Mouse (Mus musculus) MEL (cell line): ENCODE results near the gene Kpna2. TPM values are rescaled to one million over a fixed set of nuclear protein-coding genes. Genes with fewer than 3 reads are reported as not detected.

ENCODE experiments used
- DNase-seq: peaks from one replicate; pipeline ENCODE4 v3.0.0; 2011; ENCODE audit warnings: low read depth, low spot score
- H3K27ac ChIP-seq: 2 replicates; pipeline ENCODE4 v1.5.1; 2012; ENCODE audit warnings: low read depth, mild to moderate bottlenecking, control low read depth, low read length, moderate library complexity; ENCODE audit not compliant: control insufficient read depth
- H3K27me3 ChIP-seq, 2 experiments: fragments of 150-350 bp in 1 of 2; sonication (generic) in 1 of 2; 2 replicates each; pipeline ENCODE4 v1.6.1; 2012; ENCODE audit warnings: low read length in 2 of 2, mild to moderate bottlenecking in 2 of 2, improper control_type of control experiment in 1 of 2, moderate library complexity in 1 of 2; ENCODE audit not compliant: insufficient read depth in 2 of 2, control insufficient read depth in 1 of 2
- H3K36me3 ChIP-seq, 2 experiments: 2 replicates each; pipeline ENCODE4 v1.6.1; 2012 to 2014; ENCODE audit warnings: low read length in 2 of 2, improper control_type of control experiment in 1 of 2, inconsistent platforms in 1 of 2, mild to moderate bottlenecking in 1 of 2; ENCODE audit not compliant: insufficient read depth in 2 of 2, control insufficient read depth in 1 of 2
- H3K4me1 ChIP-seq, 2 experiments: fragments of 150-350 bp in 1 of 2; sonication (generic) in 1 of 2; 2 replicates each; pipeline ENCODE4 v1.6.1; 2012; ENCODE audit warnings: low read length in 2 of 2, improper control_type of control experiment in 1 of 2, mild to moderate bottlenecking in 1 of 2; ENCODE audit not compliant: insufficient read depth in 2 of 2, control insufficient read depth in 1 of 2
- H3K4me3 ChIP-seq, 2 experiments: fragments of 150-350 bp in 1 of 2; sonication (generic) in 1 of 2; 2 replicates each; pipeline ENCODE4 v1.5.1; 2012; ENCODE audit warnings: low read depth in 2 of 2, low read length in 2 of 2, mild to moderate bottlenecking in 2 of 2, moderate library complexity in 2 of 2, control low read depth in 1 of 2, improper control_type of control experiment in 1 of 2; ENCODE audit not compliant: control insufficient read depth in 1 of 2, insufficient read depth in 1 of 2
- H3K79me2 ChIP-seq: 2 replicates; pipeline ENCODE4 v1.6.1; 2012; ENCODE audit warnings: mild to moderate bottlenecking, low read length, moderate library complexity; ENCODE audit not compliant: control insufficient read depth, poor library complexity, insufficient read depth
- H3K9ac ChIP-seq: 2 replicates; pipeline ENCODE4 v1.6.1; 2012; ENCODE audit warnings: low read depth, mild to moderate bottlenecking, control low read depth, low read length, moderate library complexity; ENCODE audit not compliant: control insufficient read depth, poor library complexity, severe bottlenecking
- H3K9me3 ChIP-seq: fragments of 150-350 bp; sonication (generic); replicated peaks from 2 replicates; pipeline ENCODE4 v1.6.1; 2012; ENCODE audit warnings: mild to moderate bottlenecking, low read length, improper control_type of control experiment, moderate library complexity; ENCODE audit not compliant: insufficient read depth
- CHD2 ChIP-seq: IDR thresholded peaks from 2 replicates; pipeline ENCODE4 v1.6.1; 2011; ENCODE audit warnings: low read length, improper control_type of control experiment
- CTCF ChIP-seq, 3 experiments: IDR thresholded peaks in 2 of 3; conservative IDR thresholded peaks in 1 of 3; 2 replicates each; pipeline ENCODE4 v1.5.1; 2011 to 2012; ENCODE audit warnings: low read length in 3 of 3, low read depth in 2 of 3, mild to moderate bottlenecking in 2 of 3, improper control_type of control experiment in 1 of 3, inconsistent platforms in 1 of 3, mixed read lengths in 1 of 3, moderate library complexity in 1 of 3; ENCODE audit not compliant: control insufficient read depth in 1 of 3, insufficient read depth in 1 of 3, poor library complexity in 1 of 3, severe bottlenecking in 1 of 3
- E2F4 ChIP-seq: IDR thresholded peaks from 2 replicates; pipeline ENCODE4 v1.6.1; 2011; ENCODE audit warnings: low read depth, low read length, improper control_type of control experiment, borderline replicate concordance
- ELF1 ChIP-seq: IDR thresholded peaks from 2 replicates; pipeline ENCODE4 v1.6.1; 2014; ENCODE audit warnings: low read depth, mild to moderate bottlenecking, inconsistent platforms, low read length, improper control_type of control experiment, moderate library complexity
- EP300 ChIP-seq, 2 experiments: IDR thresholded peaks; 2 replicates each; pipeline ENCODE4 v1.6.1; 2011; ENCODE audit warnings: improper control_type of control experiment in 2 of 2, low read length in 2 of 2, low read depth in 1 of 2, mild to moderate bottlenecking in 1 of 2
- ETS1 ChIP-seq: IDR thresholded peaks from 2 replicates; pipeline ENCODE4 v1.6.1; 2012; ENCODE audit warnings: low read depth, mild to moderate bottlenecking, inconsistent platforms, low read length, improper control_type of control experiment, moderate library complexity
- GABPA ChIP-seq: IDR thresholded peaks from 2 replicates; pipeline ENCODE4 v1.6.1; 2012; ENCODE audit warnings: low read depth, mild to moderate bottlenecking, inconsistent platforms, low read length, improper control_type of control experiment, moderate library complexity
- JUND ChIP-seq: IDR thresholded peaks from 2 replicates; pipeline ENCODE4 v1.6.1; 2011; ENCODE audit warnings: low read depth, mild to moderate bottlenecking, improper control_type of control experiment, low read length
- MAFK ChIP-seq: IDR thresholded peaks from 2 replicates; pipeline ENCODE4 v1.6.1; 2011; ENCODE audit warnings: low read depth, mild to moderate bottlenecking, low read length, improper control_type of control experiment, borderline replicate concordance
- MAX ChIP-seq: IDR thresholded peaks from 2 replicates; pipeline ENCODE4 v1.6.1; 2011; ENCODE audit warnings: low read length, improper control_type of control experiment
- MEF2A ChIP-seq: IDR thresholded peaks from 2 replicates; pipeline ENCODE4 v1.6.1; 2014; ENCODE audit warnings: low read depth, mild to moderate bottlenecking, inconsistent platforms, low read length, improper control_type of control experiment; ENCODE audit not compliant: poor library complexity, insufficient replicate concordance, severe bottlenecking; ENCODE audit errors: extremely low read depth
- MXI1 ChIP-seq: IDR thresholded peaks from 2 replicates; pipeline ENCODE4 v1.6.1; 2011; ENCODE audit warnings: mild to moderate bottlenecking, low read depth, low read length, improper control_type of control experiment
- MYC ChIP-seq: IDR thresholded peaks from 2 replicates; pipeline ENCODE4 v1.6.1; 2011; ENCODE audit warnings: low read depth, mild to moderate bottlenecking, low read length, improper control_type of control experiment, moderate library complexity
- NELFE ChIP-seq: IDR thresholded peaks from 2 replicates; pipeline ENCODE4 v1.6.1; 2011; ENCODE audit warnings: low read depth, low read length, improper control_type of control experiment
- NRF1 ChIP-seq: IDR thresholded peaks from 2 replicates; pipeline ENCODE4 v1.6.1; 2014; ENCODE audit warnings: low read depth, mild to moderate bottlenecking, inconsistent platforms, low read length, improper control_type of control experiment, moderate library complexity; ENCODE audit not compliant: poor library complexity, insufficient read depth, severe bottlenecking
- POLR2AphosphoS2 ChIP-seq: IDR thresholded peaks from 2 replicates; pipeline ENCODE4 v1.6.1; 2011; ENCODE audit warnings: low read length, improper control_type of control experiment
- RCOR1 ChIP-seq: IDR thresholded peaks from 2 replicates; pipeline ENCODE4 v1.6.1; 2012; ENCODE audit warnings: low read depth, mild to moderate bottlenecking, inconsistent platforms, low read length, improper control_type of control experiment
- SIN3A ChIP-seq: IDR thresholded peaks from 2 replicates; pipeline ENCODE4 v1.6.1; 2012; ENCODE audit warnings: low read length, improper control_type of control experiment, inconsistent platforms
- UBTF ChIP-seq: IDR thresholded peaks from 2 replicates; pipeline ENCODE4 v1.6.1; 2012; ENCODE audit warnings: low read depth, mild to moderate bottlenecking, inconsistent platforms, low read length, improper control_type of control experiment, moderate library complexity, borderline replicate concordance; ENCODE audit not compliant: insufficient read depth
- USF1 ChIP-seq: IDR thresholded peaks from 2 replicates; pipeline ENCODE4 v1.6.1; 2014; ENCODE audit warnings: low read depth, mild to moderate bottlenecking, inconsistent platforms, low read length, improper control_type of control experiment, moderate library complexity
- ZC3H11A ChIP-seq: IDR thresholded peaks from 2 replicates; pipeline ENCODE4 v1.6.1; 2012; ENCODE audit warnings: low read depth, mild to moderate bottlenecking, inconsistent platforms, low read length, improper control_type of control experiment
- ZMIZ1 ChIP-seq: IDR thresholded peaks from 2 replicates; pipeline ENCODE4 v1.6.1; 2012; ENCODE audit warnings: low read depth, mild to moderate bottlenecking, inconsistent platforms, low read length, improper control_type of control experiment, moderate library complexity
- polyA plus RNA-seq, 2 experiments: library from polyadenylated mRNA; stranded (reverse) in 1 of 2; unstranded in 1 of 2; fragments of >175 nt in 1 of 2; fragments of >200 nt in 1 of 2; gene quantifications; 2 replicates each; pipeline versions ENCODE4 v1.2.1 to v1.2.4; 2012; ENCODE audit warnings: low replicate concordance in 2 of 2, low read depth in 1 of 2; ENCODE audit not compliant: insufficient read length in 2 of 2, insufficient read depth in 1 of 2, missing spikeins in 1 of 2
- total RNA-seq: library from RNA; depleted of rRNA; stranded (reverse); fragments of 300-350 nt; gene quantifications from 2 replicates; pipeline ENCODE4 v1.2.3, GENCODE M21; 2012

The Kpna2 gene
- total and polyA plus RNA-seq, 3 experiments: 13.2 to 216 TPM; not detected in 1

DNA sequence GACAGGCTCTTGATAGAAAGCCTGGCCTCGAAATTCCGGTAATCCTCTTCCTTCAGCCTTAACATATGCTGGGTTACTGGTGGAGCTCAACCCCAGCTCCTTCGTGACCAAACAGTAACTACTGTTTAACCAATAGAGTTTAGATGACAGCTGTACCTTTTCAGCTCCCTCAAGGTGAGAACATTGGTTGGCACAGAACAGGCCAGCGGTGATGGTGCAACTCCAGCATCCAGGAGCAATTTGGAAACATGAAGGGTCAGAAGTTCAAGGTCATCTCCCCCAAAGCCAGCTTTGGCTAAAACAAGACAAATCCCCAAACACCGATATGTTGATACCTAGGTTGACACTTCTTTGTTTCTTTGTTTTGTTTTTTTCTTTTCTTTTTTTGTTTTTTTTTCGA, 29.4 kb upstream of the Kpna2 start:
- H3K9ac ChIP-seq: peak overlapping the region; percentile 92

GRCm38 (mm10) chr11:107028275-107028618, 28.9 kb upstream of the Kpna2 start:
- H3K36me3 ChIP-seq: peaks cover 0 to 12% of the 10 kb centered on the region in 2 experiments; a peak in 2 of 4 replicates
- DNase-seq: no peak
- H3K79me2 ChIP-seq: peaks cover 2% of the 10 kb centered on the region; the same call in 1 of the 2 replicates
- TF ChIP-seq E2F4 (no peak), MYC (0 out of 2 replicates have a peak, but pooled peaks have one; percentile 50)
- TF ChIP-seq, all 39 proteins: peak for 1
- peaks cover 7 to 14% of the 10 kb centered on the region in 2 experiments for H3K4me1 ChIP-seq
- peak overlapping the region; percentile 50 for H3K27ac ChIP-seq
- H3K9me3 ChIP-seq: no peaks in the 10 kb centered on the region
- no peaks in the 10 kb centered on the region for H3K27me3 ChIP-seq
- peak overlapping the region; percentile 92 for H3K9ac ChIP-seq
- H3K4me3 ChIP-seq: peak overlapping the region; percentile 69 to 84

More for the DNA sequence above, 29.4 kb upstream of the Kpna2 start:
- Histone ChIP-seq H3K79me2 (peaks cover 2% of the 10 kb centered on the region; the same call in 1 of the 2 replicates), H3K27ac (no peak overlapping the region), H3K4me1 (peaks cover 7 to 14% of the 10 kb centered on the region in 2 experiments), H3K36me3 (peaks cover 0 to 12% of the 10 kb centered on the region in 2 experiments; a peak in 2 of 4 replicates), H3K27me3 (no peaks in the 10 kb centered on the region), H3K9me3 (no peaks in the 10 kb centered on the region), H3K4me3 (peak overlapping the region; percentile 69 to 84; a peak in 3 of 4 replicates)
- no peak for DNase-seq
- TF ChIP-seq MEF2A (no peak), ZC3H11A (no peak), E2F4 (no peak), NRF1 (no peak)

- H3K9me3 ChIP-seq: no peaks in the 10 kb centered on the region
- H3K4me1 ChIP-seq: peaks cover 7 to 14% of the 10 kb centered on the region in 2 experiments
- peak overlapping the region; percentile 84 to 87 for H3K4me3 ChIP-seq
- no peaks in the 10 kb centered on the region for H3K27me3 ChIP-seq
- H3K9ac ChIP-seq: peak overlapping the region; percentile 92
- H3K79me2 ChIP-seq: peaks cover 2% of the 10 kb centered on the region; the same call in 1 of the 2 replicates
- peak overlapping the region; percentile 89 for H3K27ac ChIP-seq
- DNase-seq: peak; percentile 95
- peaks cover 0 to 12% of the 10 kb centered on the region in 2 experiments; a peak in 2 of 4 replicates for H3K36me3 ChIP-seq
- TF ChIP-seq E2F4 (no peak), MAX (peak; percentile 27; the same call in 1 of the 2 replicates), JUND (no peak), ELF1 (peak; percentile 89), MYC (peak; percentile 80), UBTF (no peak), RCOR1 (peak; percentile 38; the same call in 1 of the 2 replicates), MAFK (no peak), CHD2 (no peak), MXI1 (peak; percentile 72; the same call in 1 of the 2 replicates), CTCF (IDR thresholded peaks at IDR 0.05 in 2 of 3, conservative IDR thresholded peaks at IDR 0.05 in 1 of 3; ENCODE audit: control insufficient read depth in 1 of 3, insufficient read depth in 1 of 3, low read depth in 2 of 3, low read length in 3 of 3, poor library complexity in 1 of 3, severe bottlenecking in 1 of 3) (no peak), ETS1 (no peak; the same call in 1 of the 2 replicates), MEF2A (no peak), NELFE (peak; percentile 66), ZMIZ1 (peak; percentile 72), EP300 (IDR thresholded peaks at IDR 0.05; ENCODE audit: low read depth in 1 of 2, low read length in 2 of 2) (no peak), SIN3A (peak; percentile 69), GABPA (no peak), USF1 (no peak), POLR2AphosphoS2 (peak; percentile 65)
Measured at GRCm38 (mm10) chr11:107027431-107028274, 28.3 kb upstream of the Kpna2 start.
